8 mouse cellular contexts compared by ENCODE assay signal in the genomic region with DNA sequence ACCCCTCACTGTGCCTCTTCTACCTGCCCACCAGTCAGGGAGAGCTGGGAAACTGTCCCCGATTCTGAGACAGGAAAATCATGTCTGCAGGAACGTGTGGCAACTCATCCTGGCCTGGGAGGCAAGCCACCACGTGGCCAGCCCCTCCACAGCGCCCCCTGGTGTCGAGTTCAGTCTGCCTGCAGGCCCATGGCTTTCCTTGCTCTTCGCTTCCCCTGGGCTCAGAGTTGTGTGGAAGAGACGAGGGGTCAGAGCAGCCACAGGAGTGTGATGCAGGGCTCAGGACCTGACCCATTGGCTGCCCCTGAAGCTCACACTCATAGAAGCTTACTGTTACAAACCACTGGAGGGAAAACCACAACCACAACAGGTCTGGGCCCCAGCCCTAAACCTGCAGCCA. TPM values are rescaled to one million over a fixed set of nuclear protein-coding genes. Genes with fewer than 3 reads are reported as not detected.
A peak's percentile ranks its signal among the peaks of the same experiment; 100 is the strongest.
DNase-seq lines count a peak whose midpoint lies in the region; ATAC-seq and TF ChIP-seq lines count a peak whose summit lies in the region.

No protein-coding gene starts in this region.

- H3K9me3 ChIP-seq in embryonic facial prominence, embryonic 10.5 days = no peaks in the 10 kb centered on the region
- H3K9me3 ChIP-seq in heart, embryonic 16.5 days (replicated peaks; ENCODE audit: control insufficient read depth, low read length) = no peaks in the 10 kb centered on the region

- peak; percentile 52 to 72 for DNase-seq in left cerebral cortex, adult 2 months (ENCODE audit: extremely low spot score in 1 of 2, low spot score in 2 of 2)
- no peak for DNase-seq in left cerebral cortex, adult 11 months (ENCODE audit: low spot score)
- peak; percentile 96 for DNase-seq in adrenal gland, postnatal 14 days
- peak; percentile 87 for DNase-seq in embryonic facial prominence, embryonic 10.5 days (ENCODE audit: low spot score)
- peak; percentile 85 for DNase-seq in left cerebral cortex, postnatal 4 days
- peak; percentile 72 for DNase-seq in naive thymus-derived CD4-positive, alpha-beta T cell, adult 2 months (ENCODE audit: low read depth)
- peak; percentile 35 to 46 for DNase-seq in thymus, adult 18-20 months

- peak; percentile 46; the same call in 1 of the 2 replicates for ATAC-seq in heart, embryonic 16.5 days (replicated peaks; ENCODE audit: extremely low read depth, insufficient read depth, low FRiP score)

- WGBS in embryonic facial prominence, embryonic 10.5 days = 19% methylated on average over 7 of the region's 7 CpGs
- WGBS in heart, embryonic 16.5 days = 21% methylated on average over 7 of the region's 7 CpGs

- intact Hi-C loops in left cerebral cortex, adult 2 months (cut with DNase I) = no loop called here
- intact Hi-C loops in left cerebral cortex, postnatal 4 days (cut with DNase I) = no loop called here

- no peak overlapping the region for H3K27ac ChIP-seq in left cerebral cortex, adult 2 months
- peak overlapping the region; percentile 21 for H3K27ac ChIP-seq in embryonic facial prominence, embryonic 10.5 days (replicated peaks)
- no peak overlapping the region for H3K27ac ChIP-seq in heart, embryonic 16.5 days (ENCODE audit: low read length)

- H3K27me3 ChIP-seq in embryonic facial prominence, embryonic 10.5 days (replicated peaks; ENCODE audit: low read depth, poor library complexity, severe bottlenecking) = no peaks in the 10 kb centered on the region
- H3K27me3 ChIP-seq in heart, embryonic 16.5 days (ENCODE audit: control insufficient read depth, insufficient read depth, low read length) = no peaks in the 10 kb centered on the region

- H3K9ac ChIP-seq in heart, embryonic 16.5 days (ENCODE audit: low read length) = no peak overlapping the region

- H3K4me1 ChIP-seq in embryonic facial prominence, embryonic 10.5 days = peaks cover 54% of the 10 kb centered on the region
- H3K4me1 ChIP-seq in heart, embryonic 16.5 days (ENCODE audit: control insufficient read depth, insufficient read depth, low read length) = peaks cover 23% of the 10 kb centered on the region

- H3K4me3 ChIP-seq in left cerebral cortex, adult 2 months = no peak overlapping the region
- H3K4me3 ChIP-seq in embryonic facial prominence, embryonic 10.5 days = no peak overlapping the region
- no peak overlapping the region for H3K4me3 ChIP-seq in heart, embryonic 16.5 days (ENCODE audit: low read length)

- no peak overlapping the region for H3K4me2 ChIP-seq in heart, embryonic 16.5 days (ENCODE audit: low read depth, low read length)

- TF ChIP-seq CTCF in left cerebral cortex, adult 2 months (IDR thresholded peaks at IDR 0.05) = peak; percentile 87

- H3K36me3 ChIP-seq in embryonic facial prominence, embryonic 10.5 days (replicated peaks) = peaks cover 28% of the 10 kb centered on the region
- H3K36me3 ChIP-seq in heart, embryonic 16.5 days (ENCODE audit: control insufficient read depth, insufficient read depth) = 0 out of 2 replicates have a peak, but pooled peaks cover 3% of the 10 kb centered on the region

RNA-seq across cellular contexts. Expression of a gene that starts 13.5 kb away (rescaled TPM):
- 10 to 100 TPM; 10.5 to 16.1 TPM for total RNA-seq in left cerebral cortex, adult 2 months (2021)
- 133 and 145 TPM in 2 replicates for total RNA-seq in adrenal gland, postnatal 14 days (2021)
- 31.6 and 37.3 TPM in 2 replicates for polyA plus RNA-seq in embryonic facial prominence, embryonic 10.5 days (2016; fragmentation: Nextera tagmentation; extraction: Ambion mirVana)
- 40.7 and 42.7 TPM in 2 replicates for polyA plus RNA-seq in heart, embryonic 16.5 days (2015; fragmentation: Nextera tagmentation; extraction: Ambion mirVana)
- 10 to 100 TPM; 39.5 to 41.4 TPM for total RNA-seq in left cerebral cortex, postnatal 4 days (2021)

RNA-seq across cellular contexts. Expression of a gene that starts 41.6 kb away (rescaled TPM):
- 10 to 100 TPM; 11.3 to 12.3 TPM for total RNA-seq in left cerebral cortex, adult 2 months (2021)
- 20.8 and 23.9 TPM in 2 replicates for total RNA-seq in adrenal gland, postnatal 14 days (2021)
- polyA plus RNA-seq in embryonic facial prominence, embryonic 10.5 days (2016; fragmentation: Nextera tagmentation; extraction: Ambion mirVana) = 15.5 and 15.7 TPM in 2 replicates
- polyA plus RNA-seq in heart, embryonic 16.5 days (2015; fragmentation: Nextera tagmentation; extraction: Ambion mirVana) = 11.0 and 11.3 TPM in 2 replicates
- total RNA-seq in left cerebral cortex, postnatal 4 days (2021) = 10 to 100 TPM in 1 of 2 experiments, 1 to 10 TPM in 1; 8.3 to 11.9 TPM
